Mouse (Mus musculus): Measurements from ENCODE around the gene Gm4553. TPM values are rescaled to one million over a fixed set of nuclear protein-coding genes. Genes with fewer than 3 reads are reported as not detected.
"Not testable (repeated sequence)": the region's sequence is repeated elsewhere in the genome, so short reads cannot be mapped to it uniquely, and the experiment has no call there.

Gm4553 gene
- polyA plus RNA-seq, 1 experiment = not detected

- DNase-seq (ENCODE audit: low spot score) = no peak
These were observed 31.1 kb downstream of the Gm4553 start for GRCm38 (mm10) chr7:142134206-142134995.

- DNase-seq (ENCODE audit: low spot score) = no peak
These were observed 36.7 kb downstream of the Gm4553 start for GRCm38 (mm10) chr7:142128843-142129242.

GRCm38 (mm10) chr7:142120629-142121028, 44.9 kb downstream of the Gm4553 start, which contains the start of gene Gm45618:
Gene Gm45618, minus strand, starts transcription at chr7:142120729.
- not testable (repeated sequence) for DNase-seq (ENCODE audit: low spot score)

GRCm38 (mm10) chr7:142119632-142120031, 45.9 kb downstream of the Gm4553 start:
- DNase-seq (ENCODE audit: low spot score) = no peak

Other genes starting within 250 kb of the Gm4553 start
- gene Tollip, start 247.2 kb downstream of the Gm4553 start, polyA plus RNA-seq (2012; rRNA removed) = 47.1 and 47.7 TPM in 2 replicates
- 0.27 and 0.34 TPM in 2 replicates for gene Brsk2, start 216.0 kb downstream of the Gm4553 start, polyA plus RNA-seq (2012; rRNA removed)
- gene Mob2, start 104.7 kb downstream of the Gm4553 start, polyA plus RNA-seq (2012; rRNA removed) = 91.8 and 102 TPM in 2 replicates
- gene Dusp8, start 69.9 kb downstream of the Gm4553 start, polyA plus RNA-seq (2012; rRNA removed) = 4.1 and 5.0 TPM in 2 replicates
- gene Gm45618, start 45.0 kb downstream of the Gm4553 start, polyA plus RNA-seq (2012; rRNA removed) = not detected in 2 replicates
- gene Gm39115, start 29.7 kb downstream of the Gm4553 start, polyA plus RNA-seq (2012; rRNA removed) = not detected in 2 replicates
- gene Gm45337, start 21.1 kb downstream of the Gm4553 start, polyA plus RNA-seq (2012; rRNA removed) = not detected in 2 replicates
- not detected in 2 replicates for gene Gm29735, start 8.6 kb downstream of the Gm4553 start, polyA plus RNA-seq (2012; rRNA removed)
- not detected in 2 replicates for gene Krtap5-2, start 10.3 kb upstream of the Gm4553 start, polyA plus RNA-seq (2012; rRNA removed)
- gene Gm10153, start 24.6 kb upstream of the Gm4553 start, polyA plus RNA-seq (2012; rRNA removed) = not detected in 2 replicates
- gene Krtap5-3, start 35.6 kb upstream of the Gm4553 start, polyA plus RNA-seq (2012; rRNA removed) = not detected in 2 replicates
- gene Gm7579, start 46.1 kb upstream of the Gm4553 start, polyA plus RNA-seq (2012; rRNA removed) = not detected in 2 replicates
- gene Krtap5-5, start 64.2 kb upstream of the Gm4553 start, polyA plus RNA-seq (2012; rRNA removed) = not detected in 2 replicates
- not detected in 2 replicates for gene Gm40460, start 75.3 kb upstream of the Gm4553 start, polyA plus RNA-seq (2012; rRNA removed)
- not detected in 2 replicates for gene Gm2431, start 92.6 kb upstream of the Gm4553 start, polyA plus RNA-seq (2012; rRNA removed)
- not detected in 2 replicates for gene Gm4559, start 108.6 kb upstream of the Gm4553 start, polyA plus RNA-seq (2012; rRNA removed)
- gene Krtap5-1, start 131.4 kb upstream of the Gm4553 start, polyA plus RNA-seq (2012; rRNA removed) = not detected in 2 replicates
- gene Krtap5-4, start 137.8 kb upstream of the Gm4553 start, polyA plus RNA-seq (2012; rRNA removed) = not detected in 2 replicates
- 35.2 and 36.2 TPM in 2 replicates for gene Ifitm10, start 208.0 kb upstream of the Gm4553 start, polyA plus RNA-seq (2012; rRNA removed)
- 2.0 and 2.2 TPM in 2 replicates for gene Gm49369, start 216.9 kb upstream of the Gm4553 start, polyA plus RNA-seq (2012; rRNA removed)
- gene Ctsd, start 222.3 kb upstream of the Gm4553 start, polyA plus RNA-seq (2012; rRNA removed) = 836 and 938 TPM in 2 replicates

Measured in urinary bladder, adult 2 months (tissue).